Mouse (Mus musculus) heart, adult 2 months (tissue): ENCODE measurements around the gene Ado.

ENCODE experiments used
- CTCF ChIP-seq: fragments of 200-600 bp; IDR thresholded peaks from 2 replicates; pipeline ENCODE4 v1.8.1; 2022; ENCODE audit warnings: antibody characterized with exemption, mild to moderate bottlenecking, moderate library complexity
- EP300 ChIP-seq: fragments of 200-500 bp; IDR thresholded peaks from 2 replicates; pipeline ENCODE4 v1.6.1; 2011; ENCODE audit warnings: low read depth, low read length, control low read depth; ENCODE audit not compliant: insufficient read depth
- POLR2A ChIP-seq: fragments of 200-500 bp; IDR thresholded peaks from 2 replicates; pipeline ENCODE4 v1.6.1; 2011; ENCODE audit warnings: mild to moderate bottlenecking, low read depth, low read length, control low read depth; ENCODE audit not compliant: insufficient read depth

DNA sequence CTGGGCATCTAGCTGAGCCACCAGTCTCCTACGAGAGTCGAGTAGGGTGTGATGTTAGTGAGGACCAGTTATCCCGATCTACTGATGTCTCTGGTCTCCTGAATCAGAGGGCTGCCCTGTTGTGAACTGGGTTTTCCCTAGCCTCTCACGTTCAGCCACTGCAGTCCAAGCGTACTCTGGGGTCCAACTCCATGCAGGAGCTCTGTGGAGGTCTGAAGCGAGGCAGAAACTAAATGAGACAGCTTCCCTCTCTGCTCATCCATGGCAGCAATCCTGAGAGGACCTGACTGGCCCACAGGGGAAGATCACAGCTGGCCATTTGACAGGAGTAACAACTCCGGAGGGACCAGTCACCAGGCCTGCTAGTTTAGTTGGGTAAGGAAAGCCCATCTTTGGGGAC, 24.1 kb downstream of the Ado start:
- TF ChIP-seq CTCF, result no peak
- no peak for TF ChIP-seq POLR2A
- TF ChIP-seq EP300, result no peak
